In genomic region chrX:67883406-67883805, GRCm38 (mm10) we compare ENCODE assay signal across 50 mouse cellular contexts. TPM values are rescaled to one million over a fixed set of nuclear protein-coding genes. Genes with fewer than 3 reads are reported as not detected.
"Had no signal": no experiment of that assay in that cellular context is flagged by ENCODE, and none has a peak within 500 bp of the region (broad histone marks: within the 10 kb centered on the region; RNA-seq: fewer than 3 reads in every experiment).

No protein-coding gene starts in this region.

- ATAC-seq: hindbrain, embryonic 16.5 days; hindbrain, postnatal 0 days; inflammation-experienced regulatory T-cells, adult 6 months; intestine, embryonic 15.5 days; intestine, embryonic 16.5 days; intestine, postnatal 0 days had no signal

- H3K4me1 ChIP-seq: heart, embryonic 12.5 days; heart, embryonic 13.5 days; heart, embryonic 15.5 days; hindbrain, embryonic 10.5 days; hindbrain, embryonic 12.5 days; hindbrain, embryonic 13.5 days; hindbrain, embryonic 15.5 days; intestine, embryonic 15.5 days; kidney, embryonic 15.5 days had no signal

- H3K4me3 ChIP-seq: heart, embryonic 12.5 days; heart, embryonic 13.5 days; heart, embryonic 15.5 days; hindbrain, embryonic 10.5 days; hindbrain, embryonic 12.5 days; hindbrain, embryonic 13.5 days; hindbrain, embryonic 15.5 days; intestine, embryonic 15.5 days; kidney, embryonic 15.5 days; layer of hippocampus, adult 2 months; left cerebral cortex, adult 2 months had no signal

- H3K9ac ChIP-seq: heart, embryonic 12.5 days; heart, embryonic 13.5 days; heart, embryonic 15.5 days; hindbrain, embryonic 12.5 days; hindbrain, embryonic 13.5 days; hindbrain, embryonic 14.5 days; hindbrain, embryonic 15.5 days; intestine, embryonic 15.5 days; kidney, embryonic 15.5 days had no signal

- H3K4me2 ChIP-seq: heart, embryonic 11.5 days; heart, embryonic 12.5 days; heart, embryonic 13.5 days; heart, embryonic 15.5 days; hindbrain, embryonic 12.5 days; hindbrain, embryonic 13.5 days; hindbrain, embryonic 14.5 days; hindbrain, embryonic 15.5 days; intestine, embryonic 15.5 days; kidney, embryonic 15.5 days had no signal

- H3K9me3 ChIP-seq: heart, embryonic 12.5 days; heart, embryonic 13.5 days; heart, embryonic 15.5 days; hindbrain, embryonic 10.5 days; hindbrain, embryonic 12.5 days; hindbrain, embryonic 13.5 days; hindbrain, embryonic 15.5 days; intestine, embryonic 15.5 days; kidney, embryonic 15.5 days had no signal

- H3K36me3 ChIP-seq: heart, embryonic 12.5 days; heart, embryonic 13.5 days; heart, embryonic 15.5 days; hindbrain, embryonic 10.5 days; hindbrain, embryonic 12.5 days; hindbrain, embryonic 13.5 days; hindbrain, embryonic 15.5 days; intestine, embryonic 15.5 days; kidney, embryonic 15.5 days had no signal

- H3K27me3 ChIP-seq: heart, embryonic 12.5 days; heart, embryonic 13.5 days; heart, embryonic 15.5 days; hindbrain, embryonic 12.5 days; hindbrain, embryonic 13.5 days; hindbrain, embryonic 15.5 days; intestine, embryonic 15.5 days; kidney, embryonic 15.5 days had no signal

- DNase-seq: heart, postnatal 10 days; heart, postnatal 14 days; heart, postnatal 36 days; heart, postnatal 4 days; kidney, adult 11 months; kidney, adult 18-20 months; kidney, adult 2 months; kidney, adult 8-10 months; kidney, adult 9 months; kidney, postnatal 10 days; kidney, postnatal 14 days; kidney, postnatal 25 days; kidney, postnatal 4 days; layer of hippocampus, adult 9-11 months; layer of hippocampus, postnatal 36 days had no signal

- H3K27ac ChIP-seq: heart, embryonic 13.5 days; heart, embryonic 15.5 days; hindbrain, embryonic 10.5 days; hindbrain, embryonic 12.5 days; hindbrain, embryonic 13.5 days; hindbrain, embryonic 14.5 days; hindbrain, embryonic 15.5 days; hindbrain, postnatal 0 days; intestine, embryonic 15.5 days; kidney, embryonic 15.5 days; layer of hippocampus, adult 2 months; left cerebral cortex, adult 2 months had no signal

RNA-seq across cellular contexts. Expression of gene 4933436I01Rik, which starts 37.8 kb away (rescaled TPM):
- total RNA-seq: heart, postnatal 10 days; heart, postnatal 14 days; heart, postnatal 25 days; heart, postnatal 36 days; heart, postnatal 4 days; hematopoietic stem cell, adult 5-6 weeks; hindbrain, postnatal 0 days; layer of hippocampus, adult 18-20 months; layer of hippocampus, adult 2 months; layer of hippocampus, adult 8-10 months; layer of hippocampus, postnatal 10 days; layer of hippocampus, postnatal 14 days; layer of hippocampus, postnatal 25 days; layer of hippocampus, postnatal 36 days; left cerebral cortex, adult 18-20 months; left cerebral cortex, adult 2 months; left cerebral cortex, adult 8-10 months had no signal
- polyA plus RNA-seq: heart, embryonic 11.5 days; heart, embryonic 12.5 days; heart, embryonic 13.5 days; heart, embryonic 14.5 days; heart, embryonic 15.5 days; heart, embryonic 16.5 days; heart, postnatal 0 days; hindbrain, embryonic 10.5 days; hindbrain, embryonic 11.5 days; hindbrain, embryonic 12.5 days; hindbrain, embryonic 13.5 days; hindbrain, embryonic 14.5 days; hindbrain, embryonic 15.5 days; hindbrain, embryonic 16.5 days; hindbrain, postnatal 0 days; inflammation-experienced regulatory T-cells, adult 6 months; intestine, embryonic 14.5 days; intestine, embryonic 15.5 days; intestine, embryonic 16.5 days; intestine, postnatal 0 days; kidney, adult 2 months; kidney, embryonic 14.5 days; kidney, embryonic 15.5 days; kidney, embryonic 16.5 days; large intestine, adult 2 months had no signal
